Mouse (Mus musculus) hindbrain, embryonic 11.5 days (tissue): ENCODE results near the gene Tanc1. TPM values are rescaled to one million over a fixed set of nuclear protein-coding genes. Genes with fewer than 3 reads are reported as not detected.

Source experiments
- ATAC-seq: fragments of 200-750 bp; cut with Nextera tagmentation; 2 replicates; pipeline ENCODE4 v1.8.0; 2017; ENCODE audit warnings: mild to moderate bottlenecking, moderate TSS enrichment, moderate library complexity; ENCODE audit not compliant: low FRiP score
- DNase-seq: peaks from one replicate; pipeline ENCODE4 v3.0.0-alpha.2; 2015; ENCODE audit warnings: low spot score
- H3K27ac ChIP-seq: fragments of 300-500 bp; sonication (generic); 2 replicates; pipeline ENCODE4 v1.5.1; 2014; ENCODE audit warnings: mild to moderate bottlenecking, low read depth, low read length
- H3K27me3 ChIP-seq: fragments of 300-500 bp; sonication (generic); 2 replicates; pipeline ENCODE4 v1.6.1; 2014; ENCODE audit warnings: mild to moderate bottlenecking, low read length, moderate library complexity, mixed read lengths; ENCODE audit not compliant: control insufficient read depth, insufficient read depth
- H3K36me3 ChIP-seq: fragments of 300-500 bp; sonication (generic); 2 replicates; pipeline ENCODE4 v1.6.1; 2014; ENCODE audit warnings: mild to moderate bottlenecking, low read length, moderate library complexity, mixed read lengths; ENCODE audit not compliant: control insufficient read depth, insufficient read depth
- H3K4me1 ChIP-seq: fragments of 300-500 bp; sonication (generic); replicated peaks from 2 replicates; pipeline ENCODE4 v1.6.1; 2014; ENCODE audit warnings: low read length, mixed read lengths; ENCODE audit not compliant: control insufficient read depth, insufficient read depth
- H3K4me2 ChIP-seq: fragments of 300-500 bp; sonication (generic); replicated peaks from 2 replicates; pipeline ENCODE4 v1.6.1; 2014; ENCODE audit warnings: mild to moderate bottlenecking, low read depth, low read length
- H3K4me3 ChIP-seq: fragments of 300-500 bp; sonication (generic); 2 replicates; pipeline ENCODE4 v1.5.1; 2014; ENCODE audit warnings: low read depth, low read length
- H3K9ac ChIP-seq: fragments of 300-500 bp; sonication (generic); 2 replicates; pipeline ENCODE4 v1.6.1; 2014; ENCODE audit warnings: low read depth, low read length
- H3K9me3 ChIP-seq: fragments of 300-500 bp; sonication (generic); 2 replicates; pipeline ENCODE4 v1.6.1; 2016; ENCODE audit warnings: low read length; ENCODE audit not compliant: control insufficient read depth
- WGBS: fragments of 180-500 bp; shearing (Covaris S2); extraction: QIAGEN DNeasy Blood & Tissue Kit; methylation state at CpG from one replicate; pipeline ENCODE4 v1.1.7; 2014; 5-methylcytosine and 5-hydroxymethylcytosine counted together
- polyA plus RNA-seq: library from polyadenylated mRNA; unstranded; fragments of >200 nt; fragmentation: Nextera tagmentation; extraction: Ambion mirVana; gene quantifications from 2 replicates; pipeline ENCODE4 v1.2.1, GENCODE M21; 2014

The Tanc1 gene
- polyA plus RNA-seq, 1 experiment from 2014 or later = 11.2 TPM

- H3K27ac ChIP-seq = no peak overlapping the region
- 83% methylated on average over 3 of the region's 3 CpGs for WGBS
- no peak for ATAC-seq
Measured at GRCm38 (mm10) chr2:59588096-59588405, 23.8 kb upstream of the Tanc1 start.

GRCm38 (mm10) chr2:59593341-59593902, 18.4 kb upstream of the Tanc1 start:
- no peak overlapping the region for H3K27ac ChIP-seq
- no peak overlapping the region for H3K4me3 ChIP-seq
- H3K36me3 ChIP-seq = no peaks in the 10 kb centered on the region
- no peaks in the 10 kb centered on the region for H3K27me3 ChIP-seq
- no peak overlapping the region for H3K4me2 ChIP-seq
- H3K9me3 ChIP-seq = no peaks in the 10 kb centered on the region
- DNase-seq (no peak), ATAC-seq (no peak)
- H3K9ac ChIP-seq = no peak overlapping the region
- 47% methylated on average over 7 of the region's 7 CpGs for WGBS
- H3K4me1 ChIP-seq = no peaks in the 10 kb centered on the region

More at GRCm38 (mm10) chr2:59588096-59588405, 23.8 kb upstream of the Tanc1 start:
- Histone ChIP-seq H3K4me2 (no peak overlapping the region), H3K4me1 (no peaks in the 10 kb centered on the region), H3K9me3 (no peaks in the 10 kb centered on the region), H3K9ac (no peak overlapping the region), H3K4me3 (no peak overlapping the region), H3K36me3 (no peaks in the 10 kb centered on the region), H3K27me3 (no peaks in the 10 kb centered on the region)
- DNase-seq = no peak

GRCm38 (mm10) chr2:59594095-59594494, 17.7 kb upstream of the Tanc1 start:
- Histone ChIP-seq H3K36me3 (no peaks in the 10 kb centered on the region), H3K4me3 (no peak overlapping the region), H3K9ac (no peak overlapping the region), H3K27ac (no peak overlapping the region), H3K27me3 (no peaks in the 10 kb centered on the region), H3K9me3 (no peaks in the 10 kb centered on the region), H3K4me1 (no peaks in the 10 kb centered on the region), H3K4me2 (no peak overlapping the region)
- WGBS = 57% methylated on average over 6 of the region's 6 CpGs
- DNase-seq = no peak
- ATAC-seq = no peak

GRCm38 (mm10) chr2:59596545-59596944, 15.3 kb upstream of the Tanc1 start:
- no peak overlapping the region for H3K27ac ChIP-seq
- H3K4me1 ChIP-seq = no peaks in the 10 kb centered on the region
- no peak overlapping the region for H3K4me2 ChIP-seq
- no peak for DNase-seq
- H3K9me3 ChIP-seq = no peaks in the 10 kb centered on the region
- H3K9ac ChIP-seq = no peak overlapping the region
- no peaks in the 10 kb centered on the region for H3K27me3 ChIP-seq
- no peak for ATAC-seq
- WGBS = 60% methylated on average over 8 of the region's 8 CpGs
- H3K4me3 ChIP-seq = no peak overlapping the region
- no peaks in the 10 kb centered on the region for H3K36me3 ChIP-seq

- Histone ChIP-seq H3K4me3 (no peak overlapping the region), H3K9me3 (no peaks in the 10 kb centered on the region), H3K27me3 (no peaks in the 10 kb centered on the region), H3K36me3 (no peaks in the 10 kb centered on the region), H3K4me1 (no peaks in the 10 kb centered on the region), H3K27ac (no peak overlapping the region), H3K4me2 (no peak overlapping the region), H3K9ac (no peak overlapping the region)
- ATAC-seq = no peak
- 94% methylated on average over 6 of the region's 6 CpGs for WGBS
- DNase-seq = no peak
Measured at GRCm38 (mm10) chr2:59598286-59598685, 13.6 kb upstream of the Tanc1 start.

GRCm38 (mm10) chr2:59598894-59599293, 12.9 kb upstream of the Tanc1 start:
- ATAC-seq (no peak), DNase-seq (no peak)
- H3K36me3 ChIP-seq = no peaks in the 10 kb centered on the region
- no peaks in the 10 kb centered on the region for H3K9me3 ChIP-seq
- no peaks in the 10 kb centered on the region for H3K4me1 ChIP-seq
- no peaks in the 10 kb centered on the region for H3K27me3 ChIP-seq
- no peak overlapping the region for H3K9ac ChIP-seq
- no peak overlapping the region for H3K4me3 ChIP-seq
- no peak overlapping the region for H3K4me2 ChIP-seq
- 18% methylated on average over 4 of the region's 4 CpGs for WGBS
- no peak overlapping the region for H3K27ac ChIP-seq

GRCm38 (mm10) chr2:59599338-59600111, 12.3 kb upstream of the Tanc1 start:
- DNase-seq (peak; percentile 45), ATAC-seq (0 out of 2 replicates have a peak, but pooled peaks have one; percentile 33)
- Histone ChIP-seq H3K4me2 (no peak overlapping the region), H3K27me3 (no peaks in the 10 kb centered on the region), H3K4me3 (no peak overlapping the region), H3K27ac (no peak overlapping the region), H3K9me3 (no peaks in the 10 kb centered on the region), H3K36me3 (no peaks in the 10 kb centered on the region), H3K9ac (no peak overlapping the region), H3K4me1 (no peaks in the 10 kb centered on the region)
- WGBS = 38% methylated on average over 7 of the region's 7 CpGs

GRCm38 (mm10) chr2:59600123-59600840, 11.6 kb upstream of the Tanc1 start:
- no peak overlapping the region for H3K4me2 ChIP-seq
- H3K4me1 ChIP-seq = no peaks in the 10 kb centered on the region
- no peak overlapping the region for H3K9ac ChIP-seq
- no peaks in the 10 kb centered on the region for H3K27me3 ChIP-seq
- no peak overlapping the region for H3K27ac ChIP-seq
- H3K9me3 ChIP-seq = no peaks in the 10 kb centered on the region
- no peaks in the 10 kb centered on the region for H3K36me3 ChIP-seq
- DNase-seq (no peak), ATAC-seq (no peak)
- WGBS = 68% methylated on average over 19 of the region's 19 CpGs
- no peak overlapping the region for H3K4me3 ChIP-seq
